In genomic region chr11:63025476-63025875, GRCm38 (mm10) we compare ENCODE assay signal across 17 mouse cellular contexts. TPM values are rescaled to one million over a fixed set of nuclear protein-coding genes. Genes with fewer than 3 reads are reported as not detected.
DNase-seq lines count a peak whose midpoint lies in the region; ATAC-seq lines count a peak whose summit lies in the region.
"Had no signal": no experiment of that assay in that cellular context is flagged by ENCODE, and none has a peak within 500 bp of the region (broad histone marks: within the 10 kb centered on the region; RNA-seq: fewer than 3 reads in every experiment).

No protein-coding gene starts in this region.

- peak overlapping the region; percentile 68 for H3K27ac ChIP-seq in intestine, embryonic 16.5 days (ENCODE audit: low read length)
- H3K27ac ChIP-seq in stomach, embryonic 16.5 days (ENCODE audit: low read length), result peak overlapping the region; percentile 88
- H3K27ac ChIP-seq: embryonic facial prominence, embryonic 15.5 days; hindbrain, postnatal 0 days had no signal

- no peak overlapping the region for H3K4me3 ChIP-seq in intestine, embryonic 16.5 days (ENCODE audit: low read length)
- H3K4me3 ChIP-seq in stomach, embryonic 16.5 days (replicated peaks; ENCODE audit: low read length), result no peak overlapping the region
- H3K4me3 ChIP-seq: embryonic facial prominence, embryonic 15.5 days; liver, embryonic 13.5 days had no signal

- no peak overlapping the region for H3K4me2 ChIP-seq in intestine, embryonic 16.5 days (ENCODE audit: low read depth, low read length)
- peak overlapping the region; percentile 22; the same call in 1 of the 2 replicates for H3K4me2 ChIP-seq in stomach, embryonic 16.5 days (ENCODE audit: low read depth, low read length)
- H3K4me2 ChIP-seq: embryonic facial prominence, embryonic 15.5 days; liver, embryonic 13.5 days; midbrain, embryonic 11.5 days had no signal

- peaks cover 34% of the 10 kb centered on the region for H3K4me1 ChIP-seq in intestine, embryonic 16.5 days (ENCODE audit: control insufficient read depth, insufficient read depth, low read length)
- H3K4me1 ChIP-seq in stomach, embryonic 16.5 days (ENCODE audit: control insufficient read depth, insufficient read depth, low read length), result peaks cover 39% of the 10 kb centered on the region

- H3K36me3 ChIP-seq in intestine, embryonic 16.5 days (ENCODE audit: control insufficient read depth, insufficient read depth, low read length), result no peaks in the 10 kb centered on the region
- no peaks in the 10 kb centered on the region for H3K36me3 ChIP-seq in stomach, embryonic 16.5 days (ENCODE audit: control insufficient read depth, insufficient read depth, low read length)
- H3K36me3 ChIP-seq: embryonic facial prominence, embryonic 15.5 days; liver, embryonic 13.5 days had no signal

- H3K9me3 ChIP-seq in intestine, embryonic 16.5 days (ENCODE audit: control insufficient read depth, low read length), result no peaks in the 10 kb centered on the region
- H3K9me3 ChIP-seq in stomach, embryonic 16.5 days (replicated peaks; ENCODE audit: control insufficient read depth, low read length), result no peaks in the 10 kb centered on the region
- H3K9me3 ChIP-seq: embryonic facial prominence, embryonic 15.5 days; liver, embryonic 13.5 days had no signal

- 40% methylated on average over 6 of the region's 6 CpGs for WGBS in intestine, embryonic 16.5 days
- WGBS in stomach, embryonic 16.5 days, result 34% methylated on average over 6 of the region's 6 CpGs

- peak; percentile 61 to 72 for DNase-seq in heart, adult 9 months (ENCODE audit: low spot score in 2 of 2)
- DNase-seq in heart, postnatal 36 days, result no peak
- DNase-seq in testis, postnatal 10 days (ENCODE audit: low spot score), result peak; percentile 27
- DNase-seq in testis, postnatal 14 days (ENCODE audit: low spot score), result no peak
- no peak for DNase-seq in cerebellum, postnatal 25 days
- no peak for DNase-seq in cerebellum, postnatal 4 days (ENCODE audit: low spot score in 2 of 2)
- DNase-seq: cerebellum, postnatal 36 days; kidney, postnatal 36 days; liver, embryonic 13.5 days; thymus, adult 18-20 months had no signal

- ATAC-seq in intestine, embryonic 16.5 days, result peak; percentile 64
- peak; percentile 83 for ATAC-seq in stomach, embryonic 16.5 days (ENCODE audit: insufficient read depth, low FRiP score)
- ATAC-seq: hindbrain, postnatal 0 days had no signal

- no peaks in the 10 kb centered on the region for H3K27me3 ChIP-seq in intestine, embryonic 16.5 days (replicated peaks; ENCODE audit: control insufficient read depth, insufficient read depth, low read length)
- no peaks in the 10 kb centered on the region for H3K27me3 ChIP-seq in stomach, embryonic 16.5 days (ENCODE audit: control insufficient read depth, insufficient read depth, low read length)
- H3K27me3 ChIP-seq: embryonic facial prominence, embryonic 15.5 days; liver, embryonic 13.5 days had no signal

- no peak overlapping the region for H3K9ac ChIP-seq in intestine, embryonic 16.5 days (ENCODE audit: low read depth, low read length)
- H3K9ac ChIP-seq in stomach, embryonic 16.5 days (ENCODE audit: low read length), result no peak overlapping the region
- H3K9ac ChIP-seq: embryonic facial prominence, embryonic 15.5 days; liver, embryonic 13.5 days had no signal

- intact Hi-C loops in heart, postnatal 36 days (cut with DNase I), result loop anchor here (5.0 kb wide), 1 partner anchor 103 kb away; no protein-coding TSS in a partner anchor

RNA-seq across cellular contexts. Expression of gene Tekt3, which starts 36.0 kb away (rescaled TPM):
- not detected for total RNA-seq in heart, postnatal 36 days (2021)
- not detected in 2 replicates for polyA plus RNA-seq in intestine, embryonic 16.5 days (2015; fragmentation: Nextera tagmentation; extraction: Ambion mirVana)
- polyA plus RNA-seq in stomach, embryonic 16.5 days (2015; fragmentation: Nextera tagmentation; extraction: Ambion mirVana), result not detected in 2 replicates
- total RNA-seq: left cerebral cortex, postnatal 10 days had no signal
- polyA plus RNA-seq: heart, embryonic 14.5 days; hindbrain, postnatal 0 days; liver, embryonic 13.5 days; midbrain, embryonic 11.5 days had no signal

Comparison
In these comparisons a context has a peak if more than half of its experiments do, and no peak if none do; other contexts are left out.
1. DNase-seq: peak in heart, adult 9 months (2 of 2) and testis, postnatal 10 days (single experiment); none in heart, postnatal 36 days (0 of 2), testis, postnatal 14 days (single experiment), cerebellum, postnatal 25 days (0 of 2) and cerebellum, postnatal 4 days (0 of 2).